Mouse (Mus musculus) liver, embryonic 16.5 days (tissue): ENCODE data around the gene Osbpl11. TPM values are rescaled to one million over a fixed set of nuclear protein-coding genes. Genes with fewer than 3 reads are reported as not detected.

Experiments
- ATAC-seq: fragments of 200-750 bp; cut with Nextera tagmentation; 2 replicates; pipeline ENCODE4 v1.8.0; 2017; ENCODE audit warnings: low read depth, mild to moderate bottlenecking, moderate number of reproducible peaks, moderate library complexity
- H3K27ac ChIP-seq: fragments of 300-500 bp; sonication (generic); 2 replicates; pipeline ENCODE4 v1.5.1; 2014; ENCODE audit warnings: mild to moderate bottlenecking, low read length
- H3K27me3 ChIP-seq: fragments of 300-500 bp; sonication (generic); 2 replicates; pipeline ENCODE4 v1.6.1; 2014; ENCODE audit warnings: low read depth, low read length, mixed read lengths; ENCODE audit not compliant: control insufficient read depth, insufficient read depth
- H3K36me3 ChIP-seq: fragments of 300-500 bp; sonication (generic); 2 replicates; pipeline ENCODE4 v1.6.1; 2014; ENCODE audit warnings: mild to moderate bottlenecking; ENCODE audit not compliant: control insufficient read depth, insufficient read depth
- H3K4me1 ChIP-seq: fragments of 300-500 bp; sonication (generic); 2 replicates; pipeline ENCODE4 v1.6.1; 2014; ENCODE audit warnings: low read depth, low read length, mixed read lengths; ENCODE audit not compliant: control insufficient read depth
- H3K4me2 ChIP-seq: fragments of 300-500 bp; sonication (generic); 2 replicates; pipeline ENCODE4 v1.6.1; 2014; ENCODE audit warnings: low read depth, low read length, mixed read lengths
- H3K4me3 ChIP-seq: fragments of 300-500 bp; sonication (generic); 2 replicates; pipeline ENCODE4 v1.5.1; 2014; ENCODE audit warnings: low read depth, mild to moderate bottlenecking, low read length
- H3K9ac ChIP-seq: fragments of 300-500 bp; sonication (generic); 2 replicates; pipeline ENCODE4 v1.6.1; 2014; ENCODE audit warnings: low read depth, low read length
- H3K9me3 ChIP-seq: fragments of 300-500 bp; sonication (generic); replicated peaks from 2 replicates; pipeline ENCODE4 v1.6.1; 2016; ENCODE audit warnings: low read length; ENCODE audit not compliant: control insufficient read depth
- WGBS: fragments of 180-500 bp; shearing (Covaris S2); extraction: QIAGEN DNeasy Blood & Tissue Kit; methylation state at CpG from one replicate; pipeline ENCODE4 v1.1.7; 2014; ENCODE audit not compliant: insufficient replicate concordance; 5-methylcytosine and 5-hydroxymethylcytosine counted together
- polyA plus RNA-seq: library from polyadenylated mRNA; unstranded; fragments of >200 nt; fragmentation: Nextera tagmentation; extraction: Ambion mirVana; gene quantifications from 2 replicates; pipeline ENCODE4 v1.2.1, GENCODE M21; 2015

The Osbpl11 gene
- polyA plus RNA-seq, 1 experiment from 2014 or later = 4.4 TPM

- no peaks in the 10 kb centered on the region for H3K4me1 ChIP-seq
- H3K4me2 ChIP-seq = no peak overlapping the region
- H3K27ac ChIP-seq = no peak overlapping the region
- H3K9ac ChIP-seq = no peak overlapping the region
- peaks cover 20% of the 10 kb centered on the region for H3K36me3 ChIP-seq
- no peak for ATAC-seq
- no peak overlapping the region for H3K4me3 ChIP-seq
- no peaks in the 10 kb centered on the region for H3K9me3 ChIP-seq
- WGBS = 75% methylated on average over 7 of the region's 7 CpGs
- H3K27me3 ChIP-seq = no peaks in the 10 kb centered on the region
Observed at GRCm38 (mm10) chr16:33289981-33290380, 105.1 kb downstream of the Osbpl11 start.

- no peaks in the 10 kb centered on the region for H3K27me3 ChIP-seq
- H3K4me1 ChIP-seq = no peaks in the 10 kb centered on the region
- H3K4me2 ChIP-seq = no peak overlapping the region
- H3K36me3 ChIP-seq = peaks cover 27% of the 10 kb centered on the region
- ATAC-seq = no peak
- no peaks in the 10 kb centered on the region for H3K9me3 ChIP-seq
- no peak overlapping the region for H3K27ac ChIP-seq
- no peak overlapping the region for H3K9ac ChIP-seq
- H3K4me3 ChIP-seq = no peak overlapping the region
- 80% methylated on average over 7 of the region's 7 CpGs for WGBS
Observed at GRCm38 (mm10) chr16:33292241-33292640, 107.4 kb downstream of the Osbpl11 start.

Other genes with a start within 250 kb of the Osbpl11 start
- gene Iqcg, start 128.9 kb upstream of the Osbpl11 start, polyA plus RNA-seq = 0.79 and 0.85 TPM in 2 replicates
- gene Rpl35a, start 128.6 kb upstream of the Osbpl11 start, polyA plus RNA-seq = 464 and 539 TPM in 2 replicates
- 0.67 and 0.97 TPM in 2 replicates for gene Lmln, start 122.5 kb upstream of the Osbpl11 start, polyA plus RNA-seq
- 20.4 and 23.6 TPM in 2 replicates for gene Snx4, start 66.4 kb downstream of the Osbpl11 start, polyA plus RNA-seq
- 11.4 and 12.5 TPM in 2 replicates for gene Zfp148, start 195.8 kb downstream of the Osbpl11 start, polyA plus RNA-seq